4 mouse cellular contexts compared by ENCODE assay signal in genomic region chr4:146454170-146454569, GRCm38 (mm10). TPM values are rescaled to one million over a fixed set of nuclear protein-coding genes. Genes with fewer than 3 reads are reported as not detected.
"Had no signal": no experiment of that assay in that cellular context is flagged by ENCODE, and none has a peak within 500 bp of the region (broad histone marks: within the 10 kb centered on the region; RNA-seq: fewer than 3 reads in every experiment).

No protein-coding gene starts in this region.

RNA-seq across cellular contexts. Expression of gene Zfp981, which starts 47.7 kb away (rescaled TPM):
- total RNA-seq: left cerebral cortex, adult 2 months had no signal
- polyA plus RNA-seq: liver, postnatal 0 days; lung, embryonic 14.5 days; lung, postnatal 0 days had no signal
